Mouse (Mus musculus) G1E (cell line): ENCODE results near the gene Cc2d1a. TPM values are rescaled to one million over a fixed set of nuclear protein-coding genes. Genes with fewer than 3 reads are reported as not detected.
A peak's percentile ranks its signal among the peaks of the same experiment; 100 is the strongest.

Source experiments
- ATAC-seq: 2 replicates; pipeline ENCODE4 v1.8.0; 2016; ENCODE audit warnings: mild to moderate bottlenecking; ENCODE audit not compliant: insufficient number of reproducible peaks, poor library complexity, low FRiP score, severe bottlenecking; ENCODE audit errors: extremely low read depth
- DNase-seq: peaks from one replicate; pipeline ENCODE4 v3.0.0; 2012; ENCODE audit warnings: low spot score
- H3K27me3 ChIP-seq: 2 replicates; pipeline ENCODE4 v1.6.1; 2012; ENCODE audit warnings: mild to moderate bottlenecking, low read length, inconsistent platforms; ENCODE audit not compliant: insufficient read depth
- H3K36me3 ChIP-seq: replicated peaks from 2 replicates; pipeline ENCODE3; 2012; ENCODE audit warnings: mild to moderate bottlenecking, inconsistent platforms
- H3K4me1 ChIP-seq: 2 replicates; pipeline ENCODE4 v1.6.1; 2012; ENCODE audit warnings: low read depth, low read length, inconsistent platforms, mixed read lengths; ENCODE audit not compliant: insufficient read depth
- H3K4me3 ChIP-seq: 2 replicates; pipeline ENCODE4 v1.5.1; 2012; ENCODE audit warnings: low read depth, mild to moderate bottlenecking, inconsistent platforms, low read length, moderate library complexity, mixed read lengths
- H3K9me3 ChIP-seq: replicated peaks from 2 replicates; pipeline ENCODE4 v1.6.1; 2012; ENCODE audit warnings: inconsistent platforms
- CTCF ChIP-seq: IDR thresholded peaks from 2 replicates; pipeline ENCODE4 v1.5.1; 2012; ENCODE audit warnings: low read depth, low read length, inconsistent platforms, mixed read lengths
- GATA1 ChIP-seq: IDR thresholded peaks from 2 replicates; pipeline ENCODE4 v1.6.1; 2012; ENCODE audit warnings: borderline replicate concordance, low read length, inconsistent platforms, mixed read lengths
- GATA2 ChIP-seq: IDR thresholded peaks from 2 replicates; pipeline ENCODE4 v1.6.1; 2012; ENCODE audit warnings: low read depth, low read length, inconsistent platforms, borderline replicate concordance
- POLR2AphosphoS5 ChIP-seq: IDR thresholded peaks from 2 replicates; pipeline ENCODE4 v1.6.1; 2012; ENCODE audit warnings: low read depth, low read length, inconsistent platforms; ENCODE audit not compliant: insufficient replicate concordance
- TAL1 ChIP-seq: conservative IDR thresholded peaks from 2 replicates; pipeline ENCODE4 v1.6.1; 2012; ENCODE audit warnings: low read depth, low read length, inconsistent platforms, mixed read lengths
- polyA plus RNA-seq: library from polyadenylated mRNA; stranded (reverse); fragments of >175 nt; gene quantifications from 2 replicates; pipeline ENCODE4 v1.2.3, GENCODE M21; 2012
- total RNA-seq, 2 experiments: library from RNA; stranded (forward) in 1 of 2; stranded (reverse) in 1 of 2; fragments of 200-1000 nt in 1 of 2; fragments of >200 nt in 1 of 2; fragmentation: Nextera tagmentation in 1 of 2; gene quantifications; 2 replicates each; pipeline ENCODE4 v1.2.3; 2014 to 2017

Gene Cc2d1a
- total and polyA plus RNA-seq, 3 experiments = 5.1 to 21.3 (median 9.6) TPM

DNA sequence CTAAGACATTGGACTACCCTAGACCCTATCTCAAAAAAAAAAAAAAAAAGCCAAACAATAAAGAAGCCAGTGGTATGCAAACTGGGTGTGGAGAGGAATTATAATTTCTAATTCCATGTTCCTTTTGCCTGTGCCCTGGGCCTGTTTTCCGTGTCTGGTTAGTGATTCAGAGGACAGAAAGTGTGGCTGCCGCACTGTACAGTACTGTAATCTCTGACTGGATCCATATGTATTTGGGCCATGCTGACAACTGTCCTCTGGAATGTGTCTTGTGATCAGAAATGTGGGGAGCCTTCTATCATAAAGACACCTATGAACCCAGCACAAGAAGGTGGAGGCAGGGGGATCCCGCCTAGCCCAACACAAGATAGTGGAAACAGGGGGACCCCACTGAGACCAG lies 25.6 kb downstream of the Cc2d1a start:
- no peaks in the 10 kb centered on the region for H3K4me1 ChIP-seq
- H3K27me3 ChIP-seq = peaks cover 26% of the 10 kb centered on the region
- H3K9me3 ChIP-seq = no peaks in the 10 kb centered on the region
- no peak for DNase-seq
- no peak overlapping the region for H3K4me3 ChIP-seq
- ATAC-seq = no peak
- H3K36me3 ChIP-seq = no peaks in the 10 kb centered on the region
- no peak for TF ChIP-seq POLR2AphosphoS5
- TF ChIP-seq GATA1 = no peak
- no peak for TF ChIP-seq TAL1
- TF ChIP-seq GATA2 = no peak
- TF ChIP-seq CTCF = no peak

DNA sequence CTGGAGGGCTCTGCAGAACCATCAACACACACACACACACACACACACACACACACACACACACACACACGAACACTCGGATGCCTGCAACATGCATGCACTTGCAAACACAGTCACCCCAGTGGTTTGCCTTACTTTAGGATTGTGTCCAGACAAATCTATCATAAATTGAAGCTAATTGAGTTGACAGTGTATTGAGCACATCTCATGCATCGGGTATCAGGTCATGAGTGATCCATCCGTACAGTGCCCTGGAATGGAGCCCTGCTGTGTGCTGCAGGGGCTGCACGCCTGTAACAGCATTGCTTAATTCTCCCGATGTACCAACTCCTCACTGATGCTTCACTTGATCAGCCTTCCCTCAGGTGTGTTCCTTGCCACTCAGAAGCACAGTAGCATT lies 32.1 kb downstream of the Cc2d1a start:
- peaks cover 16% of the 10 kb centered on the region for H3K27me3 ChIP-seq
- H3K4me1 ChIP-seq = no peaks in the 10 kb centered on the region
- DNase-seq (no peak), ATAC-seq (no peak)
- H3K4me3 ChIP-seq = no peak overlapping the region
- H3K9me3 ChIP-seq = no peaks in the 10 kb centered on the region
- no peaks in the 10 kb centered on the region for H3K36me3 ChIP-seq
- TF ChIP-seq GATA2 = no peak
- no peak for TF ChIP-seq CTCF

DNA sequence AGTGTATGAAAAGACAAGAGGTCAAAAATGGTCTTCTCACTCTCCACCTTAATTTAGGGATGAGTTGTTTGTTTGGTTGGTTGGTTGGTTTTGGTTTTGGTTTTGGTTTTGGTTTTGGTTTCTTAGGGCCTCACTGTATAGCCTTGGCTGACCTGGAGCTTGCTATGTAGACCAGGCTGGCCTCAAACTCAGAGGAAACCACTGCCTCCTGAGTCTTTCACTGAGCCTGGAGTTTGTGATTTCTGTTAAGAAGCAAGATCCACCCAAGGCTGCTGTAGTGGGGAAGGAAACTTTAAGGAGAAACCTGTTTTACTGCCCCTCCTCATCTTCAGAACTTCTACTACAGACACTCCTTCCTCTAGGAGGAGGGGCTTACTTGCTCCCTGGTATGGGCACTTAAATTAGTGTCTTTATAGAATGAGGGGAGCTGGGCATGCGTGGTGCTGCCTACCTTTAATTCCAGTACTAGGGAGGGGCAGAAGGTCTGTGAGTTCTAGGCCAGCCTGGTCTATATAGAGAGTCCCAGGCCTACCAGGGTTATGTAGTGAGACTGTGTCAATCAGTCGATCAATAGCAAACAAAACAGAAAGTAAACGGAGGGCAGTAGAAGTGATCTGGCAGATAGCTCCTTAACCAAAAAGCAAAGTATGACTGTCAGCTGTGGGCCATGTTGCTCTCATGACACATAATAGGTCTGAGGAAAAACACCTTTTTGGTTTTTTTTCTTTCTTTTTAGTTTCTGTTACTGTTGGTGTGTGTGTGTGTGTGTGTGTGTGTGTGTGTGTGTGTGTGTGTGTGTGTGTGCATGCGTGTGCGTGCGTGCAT lies 41.3 kb downstream of the Cc2d1a start:
- Histone ChIP-seq H3K4me1 (peaks cover 35% of the 10 kb centered on the region), H3K36me3 (peaks cover 19% of the 10 kb centered on the region), H3K27me3 (no peaks in the 10 kb centered on the region), H3K4me3 (no peak overlapping the region), H3K9me3 (0 out of 2 replicates have a peak, but pooled peaks cover 2% of the 10 kb centered on the region)
- DNase-seq = no peak
- ATAC-seq = no peak
- TF ChIP-seq GATA1 (no peak), TAL1 (no peak), GATA2 (no peak), POLR2AphosphoS5 (no peak), CTCF (no peak)

DNA sequence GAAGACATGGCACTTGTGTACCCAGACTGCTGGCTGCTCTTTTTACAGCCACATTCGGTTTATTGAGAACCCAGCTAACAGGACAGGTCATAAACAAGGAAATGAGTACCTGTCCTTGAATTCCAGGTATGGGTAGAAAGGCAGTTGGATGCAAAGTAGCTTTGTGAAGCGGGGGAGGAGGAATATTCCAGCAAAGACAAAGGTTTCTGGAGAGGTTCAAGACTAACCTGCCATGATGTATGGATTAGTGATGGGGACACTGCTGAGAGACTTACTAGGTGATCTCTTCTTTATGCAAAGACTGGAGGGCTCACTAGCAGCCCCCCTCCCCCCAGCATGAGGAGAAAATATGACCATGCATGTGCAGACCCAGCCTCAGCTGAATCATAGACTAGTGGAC lies 42.1 kb downstream of the Cc2d1a start:
- H3K36me3 ChIP-seq = peaks cover 24% of the 10 kb centered on the region
- ATAC-seq (no peak), DNase-seq (no peak)
- peaks cover 36% of the 10 kb centered on the region for H3K4me1 ChIP-seq
- H3K4me3 ChIP-seq = no peak overlapping the region
- 0 out of 2 replicates have a peak, but pooled peaks cover 2% of the 10 kb centered on the region for H3K9me3 ChIP-seq
- TF ChIP-seq GATA2 (no peak), POLR2AphosphoS5 (no peak), CTCF (no peak), GATA1 (no peak)
- no peaks in the 10 kb centered on the region for H3K27me3 ChIP-seq

DNA sequence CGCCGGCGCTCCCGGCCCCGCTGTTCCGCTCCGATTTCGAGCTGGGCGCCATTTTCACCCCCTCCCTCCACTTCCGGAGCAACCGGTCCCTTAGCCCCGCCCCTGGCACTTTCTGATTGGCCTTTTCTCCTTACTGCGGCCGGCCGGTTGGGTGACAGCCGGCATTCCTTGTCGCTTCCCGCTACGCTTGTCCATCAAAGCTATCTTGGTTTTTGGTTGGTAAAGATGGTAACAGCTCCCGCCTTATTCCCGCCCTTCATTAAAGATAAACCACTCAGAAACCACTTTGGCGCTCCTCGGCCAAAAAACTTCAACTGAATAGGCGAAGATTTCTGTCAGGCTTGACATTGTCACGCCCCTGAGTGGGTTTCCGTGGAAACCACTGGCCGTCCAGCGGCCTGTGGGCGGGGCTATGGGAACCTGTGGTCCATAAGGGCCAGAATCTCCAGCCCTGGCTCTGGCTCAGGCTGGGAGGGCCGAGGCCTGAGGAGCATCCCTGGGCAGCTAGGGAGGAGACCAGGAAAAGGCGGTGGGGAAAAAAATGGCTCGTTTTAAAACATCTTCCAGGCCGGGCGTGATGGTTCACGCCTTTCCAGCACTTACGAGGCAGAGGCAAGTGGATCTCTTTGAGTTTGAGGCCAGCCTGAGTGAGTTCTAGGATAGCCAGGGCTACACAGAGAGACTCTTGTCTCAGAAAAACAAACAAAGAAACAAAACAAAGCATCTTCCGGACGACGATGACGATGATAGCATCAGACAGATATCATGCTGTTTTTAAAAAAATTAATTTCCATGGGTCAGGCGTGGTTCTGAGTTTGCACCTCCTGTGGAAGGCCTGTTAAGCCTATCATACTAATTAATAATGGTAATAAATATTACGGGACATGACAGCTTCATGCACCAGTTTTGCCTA lies 42.8 kb downstream of the Cc2d1a start, which contains the start of gene Dcaf15:
Gene Dcaf15 (minus strand): TSS at position 72 of the 913 bp plus-strand sequence.
- ATAC-seq (peak; percentile 97), DNase-seq (peak; percentile 100)
- Histone ChIP-seq H3K4me3 (peak within 1 kb of the TSS; percentile 75), H3K27me3 (no peaks in the 10 kb centered on the region), H3K4me1 (peaks cover 38% of the 10 kb centered on the region), H3K9me3 (0 out of 2 replicates have a peak, but pooled peaks cover 2% of the 10 kb centered on the region), H3K36me3 (peaks cover 30% of the 10 kb centered on the region)
- TF ChIP-seq GATA2 (no peak), TAL1 (no peak), GATA1 (no peak), CTCF (no peak), POLR2AphosphoS5 (no peak)

DNA sequence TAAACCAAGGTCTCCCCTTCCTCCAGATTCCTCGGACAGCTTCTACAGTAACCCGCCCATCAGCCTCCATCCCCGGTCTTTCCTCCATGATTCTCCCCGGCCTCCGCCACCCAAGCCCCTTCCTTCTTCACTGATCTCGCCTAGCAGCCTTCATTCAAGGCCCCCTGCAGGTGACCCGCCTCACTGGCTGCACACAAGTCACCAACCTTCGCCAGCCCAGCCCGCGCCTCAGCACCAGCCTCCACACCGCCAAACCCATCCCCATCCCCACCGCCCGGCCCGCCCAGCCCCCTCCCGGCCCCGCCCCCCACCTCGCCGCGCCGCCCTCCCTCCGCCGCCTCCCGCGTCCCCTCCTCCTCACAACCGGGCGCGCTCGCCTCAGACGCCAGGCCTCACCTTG lies 43.5 kb downstream of the Cc2d1a start:
- peaks cover 37% of the 10 kb centered on the region for H3K36me3 ChIP-seq
- 0 out of 2 replicates have a peak, but pooled peaks cover 2% of the 10 kb centered on the region for H3K9me3 ChIP-seq
- no peak for TF ChIP-seq TAL1
- no peak for TF ChIP-seq CTCF
- TF ChIP-seq POLR2AphosphoS5 = no peak
- no peak for TF ChIP-seq GATA2
- TF ChIP-seq GATA1 = no peak
- ATAC-seq = no peak
- H3K27me3 ChIP-seq = no peaks in the 10 kb centered on the region
- peak overlapping the region; percentile 75 for H3K4me3 ChIP-seq
- peaks cover 38% of the 10 kb centered on the region for H3K4me1 ChIP-seq
- DNase-seq = peak; percentile 90
